Mouse (Mus musculus): ENCODE measurements around the gene Bcl7c.

Bcl7c gene

DNA sequence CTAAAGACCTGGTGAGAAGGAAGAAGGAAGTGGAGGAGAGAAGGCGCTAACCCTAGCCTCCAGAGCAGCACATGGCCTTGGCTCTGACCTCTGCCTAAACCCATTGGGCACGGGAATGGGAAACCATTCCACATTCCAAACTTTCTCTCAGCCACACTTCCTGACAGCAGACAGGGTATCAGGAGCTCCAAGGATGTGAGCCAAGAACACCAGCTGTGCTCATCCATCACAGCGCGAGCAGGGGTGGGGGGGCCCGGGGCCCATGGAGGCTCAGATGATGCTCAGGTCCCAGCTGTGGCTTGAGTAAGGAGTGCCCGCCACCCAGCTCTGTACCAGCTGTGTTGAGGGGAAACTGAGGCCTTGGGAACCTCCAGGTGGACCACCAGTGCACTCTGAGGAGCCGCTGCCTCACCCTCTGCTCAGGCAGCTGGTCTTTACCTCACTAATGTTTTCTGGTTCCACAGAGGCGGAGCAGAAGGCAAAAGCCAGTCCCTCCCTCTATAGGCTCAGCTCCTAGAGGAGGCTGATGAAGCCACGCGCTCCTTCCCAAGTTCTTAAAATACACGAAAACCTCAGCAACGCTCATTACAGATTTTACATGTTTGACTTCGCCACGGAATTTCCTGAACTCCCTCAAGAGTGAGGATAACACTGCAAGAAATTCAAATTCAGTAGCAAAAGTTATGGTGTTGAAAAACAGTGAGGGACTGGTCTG lies 23.3 kb downstream of the Bcl7c start:
- DNase-seq (ENCODE audit: low spot score): no peak

DNA sequence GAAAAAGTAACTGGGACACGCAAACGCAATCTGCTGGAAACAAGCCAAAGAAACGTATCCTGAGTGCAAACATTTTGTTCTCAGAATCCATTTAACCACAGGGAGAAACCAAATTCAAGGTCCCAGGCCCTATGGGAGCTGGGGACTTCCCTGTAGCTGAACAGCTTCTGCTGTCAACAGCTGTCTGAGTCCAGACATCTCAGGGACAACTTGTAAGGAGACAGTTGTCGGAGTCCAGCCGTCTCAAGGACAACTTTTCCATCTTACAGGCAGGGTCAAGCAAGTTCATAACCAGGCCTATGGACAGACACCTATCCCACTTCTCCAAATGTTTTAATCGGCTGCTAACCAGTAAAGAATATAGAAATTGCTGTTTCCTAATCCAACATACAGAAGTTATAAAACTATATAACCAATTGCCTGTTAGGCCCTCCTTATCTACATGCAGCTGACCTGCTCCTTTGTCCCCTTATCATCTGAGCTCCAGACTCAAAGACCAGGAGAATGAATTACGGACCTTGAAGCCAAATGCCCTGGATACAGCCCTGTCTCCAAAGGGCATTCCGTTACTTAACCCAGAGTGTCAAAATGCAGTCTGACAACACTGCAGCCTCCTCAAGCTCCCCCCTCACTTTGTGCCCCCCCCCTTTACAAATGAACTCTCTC lies 26.7 kb downstream of the Bcl7c start:
- DNase-seq (ENCODE audit: low spot score): no peak

DNA sequence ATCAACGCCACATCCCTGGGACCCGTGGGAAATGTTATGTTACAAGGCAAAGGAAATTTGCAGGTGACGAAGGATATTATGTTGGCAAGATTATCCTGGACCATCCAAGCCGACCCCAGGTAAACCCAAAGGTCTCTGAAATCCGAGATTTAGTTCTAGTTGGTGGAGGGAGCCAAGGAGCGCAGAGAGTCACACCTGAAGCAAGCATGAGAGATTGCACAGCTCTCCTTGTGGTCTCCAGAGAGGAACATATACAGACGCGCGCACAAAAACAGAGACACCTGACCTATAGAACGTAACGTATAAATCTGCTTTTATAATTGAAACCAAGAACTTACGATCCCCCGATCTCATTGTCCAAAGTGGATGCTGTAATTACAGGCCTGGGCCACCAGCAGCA lies 28.2 kb downstream of the Bcl7c start:
- DNase-seq (ENCODE audit: low spot score): no peak

DNA sequence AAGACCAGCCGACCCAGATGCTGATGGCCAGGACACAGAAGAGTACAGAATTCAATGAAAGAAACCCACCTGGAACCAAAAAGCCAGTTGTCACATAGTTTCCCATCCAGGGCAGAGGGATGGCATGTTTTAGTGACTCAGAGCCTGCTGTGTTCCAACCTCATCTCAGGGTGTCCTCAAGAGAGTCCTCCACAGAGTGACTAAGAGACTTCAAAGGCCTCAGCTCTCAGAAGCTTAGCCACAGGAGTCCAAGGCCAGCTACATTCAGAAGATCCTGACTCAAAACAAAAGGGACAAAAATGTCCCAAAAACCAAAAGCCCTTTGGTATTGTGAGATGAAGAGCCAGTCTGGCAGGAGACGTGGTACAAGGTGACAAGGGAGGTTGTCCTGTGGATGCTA lies 29.9 kb downstream of the Bcl7c start:
- no peak for DNase-seq (ENCODE audit: low spot score)

DNA sequence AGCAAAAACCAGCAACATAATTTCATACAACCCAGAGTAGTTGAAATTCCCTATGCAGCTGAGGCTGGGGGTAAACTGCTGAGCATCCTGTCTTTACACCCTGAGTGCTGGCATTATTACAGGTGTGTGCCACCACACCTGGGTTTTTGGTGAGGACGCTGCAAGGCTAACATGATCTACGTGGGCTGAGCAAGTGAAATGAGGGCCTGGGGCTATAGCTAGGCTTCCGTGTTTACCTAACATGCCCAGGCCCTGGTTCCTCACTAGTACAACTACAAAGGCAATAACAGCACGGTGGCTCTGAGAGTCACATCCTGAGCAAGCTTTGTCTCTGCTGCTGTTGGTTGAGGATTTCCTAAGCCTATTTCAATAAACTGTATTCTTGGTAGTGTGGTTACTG lies 31.1 kb downstream of the Bcl7c start:
- no peak for DNase-seq (ENCODE audit: low spot score)

DNA sequence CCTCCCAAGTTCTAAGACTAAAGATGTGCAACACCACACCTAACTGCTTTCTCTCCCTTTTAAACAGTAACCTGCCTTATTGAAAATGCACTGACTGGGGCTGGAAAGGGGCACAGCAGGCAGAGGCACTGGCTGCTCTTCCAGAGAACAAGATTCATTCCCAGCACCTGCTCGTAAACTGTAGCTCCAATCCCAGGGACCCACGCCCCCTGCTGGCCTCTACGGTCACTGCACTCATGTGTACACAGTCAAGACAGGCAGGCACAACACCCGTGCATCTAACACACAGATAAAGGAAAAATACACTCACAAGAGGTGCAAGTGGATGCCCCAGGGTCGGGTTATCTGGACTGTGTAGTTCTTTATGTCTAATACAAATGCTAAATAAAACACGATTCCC lies 31.7 kb downstream of the Bcl7c start:
- DNase-seq (ENCODE audit: low spot score): peak; percentile 47

DNA sequence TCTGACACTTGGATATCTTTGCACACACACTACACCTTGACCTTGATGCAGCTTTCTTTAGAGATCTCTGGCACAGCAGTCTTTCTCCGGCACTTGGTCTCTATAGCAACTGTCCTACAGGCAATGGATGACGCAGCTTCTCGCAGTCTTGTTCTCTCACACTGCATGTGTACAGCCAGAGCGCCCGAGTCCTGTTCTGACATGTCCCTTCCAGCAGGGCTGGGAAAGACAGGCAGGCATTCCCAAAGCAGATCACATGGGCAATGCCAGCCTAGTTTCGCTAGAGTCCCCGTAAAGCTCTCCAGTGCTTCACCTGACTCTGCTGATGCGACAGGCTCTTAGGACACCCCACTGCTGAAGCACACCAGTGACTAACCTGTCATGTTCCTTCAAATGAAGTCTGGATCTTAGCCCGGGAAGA lies 33.3 kb downstream of the Bcl7c start:
- DNase-seq (ENCODE audit: low spot score): peak; percentile 42

DNA sequence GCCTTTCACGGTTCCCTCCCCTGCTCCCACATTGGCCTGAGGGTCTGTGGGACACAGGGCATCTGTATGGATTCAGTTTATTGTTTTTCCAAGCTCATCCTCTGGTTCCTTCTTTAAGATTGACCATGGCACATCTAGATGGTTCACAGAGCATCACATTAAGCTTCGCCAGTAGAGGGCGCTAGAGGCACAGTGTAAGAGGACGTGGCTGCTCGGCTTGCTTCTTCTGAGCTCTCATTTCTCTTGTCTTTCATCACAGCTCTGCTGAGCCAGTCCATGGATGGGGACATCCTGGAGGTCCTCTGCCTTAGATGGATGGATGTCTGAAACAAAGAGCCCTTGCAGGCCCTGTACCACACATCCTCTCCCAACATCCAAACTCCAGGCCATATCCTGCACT lies 33.8 kb downstream of the Bcl7c start:
- peak; percentile 90 for DNase-seq (ENCODE audit: low spot score)

DNA sequence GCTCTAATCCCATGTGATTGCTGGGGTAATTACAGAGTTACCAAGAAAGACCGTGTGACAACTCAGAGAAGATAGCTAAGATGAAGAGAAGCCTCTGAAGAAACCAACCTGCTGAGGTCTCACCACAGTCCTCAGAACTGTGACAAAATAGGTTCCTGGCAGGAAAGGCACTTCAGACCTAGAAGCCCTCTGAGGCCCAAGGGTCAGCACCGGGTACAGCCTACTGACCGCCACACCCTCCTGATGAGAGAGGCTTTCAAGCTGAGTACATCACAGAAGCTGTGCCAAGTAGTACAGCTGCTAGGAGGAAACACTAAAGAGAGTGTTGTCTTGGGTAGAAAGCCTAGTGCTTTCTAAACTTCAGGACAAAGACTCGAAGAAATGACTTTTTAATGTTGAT lies 36.0 kb downstream of the Bcl7c start:
- DNase-seq (ENCODE audit: low spot score): no peak

DNA sequence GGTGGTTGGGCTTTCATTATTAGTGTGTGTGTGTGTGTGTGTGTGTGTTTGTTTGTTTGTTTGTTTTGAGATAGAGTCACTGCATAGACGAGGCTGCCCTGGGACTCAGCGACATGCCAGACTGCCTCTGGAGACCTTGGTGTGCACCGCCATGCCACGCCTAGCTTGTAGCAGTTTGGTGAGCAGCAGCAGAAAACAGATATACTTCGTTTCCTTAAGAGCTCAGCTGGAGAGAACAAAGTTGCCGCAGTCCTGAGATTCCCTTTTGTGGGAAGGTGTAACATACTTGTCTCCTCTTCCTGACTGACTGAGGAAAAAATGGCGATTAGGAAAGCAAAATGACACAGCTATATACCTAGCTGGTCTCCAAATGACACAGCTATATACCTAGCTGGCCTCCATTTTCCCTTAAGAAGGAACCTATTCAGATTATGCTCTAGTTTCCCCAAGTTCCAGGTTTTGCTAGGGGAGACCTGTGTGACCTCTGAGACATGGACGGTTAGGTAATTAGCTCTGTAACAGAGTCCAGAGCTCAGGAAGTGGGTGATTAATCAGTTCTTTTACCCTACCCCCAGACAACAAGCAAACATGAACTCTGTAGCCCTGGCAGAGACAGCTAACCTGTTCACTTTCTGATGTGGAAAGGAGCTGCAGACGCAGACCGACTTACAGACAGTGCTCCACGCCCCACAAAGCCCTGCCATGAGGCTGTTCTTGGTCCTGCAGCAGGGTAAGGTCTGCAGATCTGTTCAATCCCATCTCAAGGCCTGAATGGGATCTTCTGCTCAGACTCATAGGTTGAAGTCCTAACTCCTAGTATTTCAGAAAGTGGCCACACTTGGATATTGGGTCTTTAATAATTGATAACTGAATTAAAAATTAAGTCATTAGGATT lies 36.6 kb downstream of the Bcl7c start:
- no peak for DNase-seq (ENCODE audit: low spot score)

DNA sequence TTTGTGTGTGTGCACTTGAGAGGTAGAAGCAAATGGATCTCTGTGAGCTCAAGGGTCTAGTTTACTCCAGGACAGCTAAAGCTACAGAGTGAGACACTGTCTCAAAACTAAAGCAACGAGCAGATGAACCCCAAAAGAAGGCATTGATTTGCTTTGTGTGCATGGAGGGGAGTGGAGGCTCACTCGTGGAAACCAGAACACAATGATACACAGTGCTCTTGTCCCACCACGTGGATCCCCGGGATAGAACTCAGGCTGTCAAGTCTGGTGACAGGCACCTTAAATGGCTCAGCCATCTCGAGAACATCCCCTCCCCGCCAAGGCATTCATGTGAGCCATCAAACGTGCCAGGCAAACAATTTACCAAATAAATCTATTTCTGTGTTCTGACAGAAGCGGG lies 41.6 kb downstream of the Bcl7c start:
- no peak for DNase-seq (ENCODE audit: low spot score)

DNA sequence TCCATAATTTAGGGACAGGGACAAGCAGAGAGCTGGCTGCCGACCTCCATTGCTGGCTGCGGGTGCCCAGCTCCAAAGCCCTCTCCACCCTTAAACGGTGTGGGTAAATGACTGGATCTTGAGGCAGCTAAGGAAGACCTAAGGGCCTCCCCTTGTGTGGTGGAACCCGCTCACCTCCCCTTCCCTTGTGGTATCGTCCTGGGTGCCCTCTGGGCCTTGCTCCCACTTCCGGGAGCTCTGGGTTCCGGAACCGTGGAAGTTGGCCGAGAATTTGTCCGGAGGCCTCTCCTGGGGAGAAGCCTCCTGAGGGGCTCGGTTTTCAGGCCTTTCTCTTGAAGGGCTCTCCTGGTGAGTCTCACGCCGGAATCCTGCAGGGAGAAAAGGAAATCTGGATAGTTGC lies 42.1 kb downstream of the Bcl7c start:
- DNase-seq (ENCODE audit: low spot score): no peak

DNA sequence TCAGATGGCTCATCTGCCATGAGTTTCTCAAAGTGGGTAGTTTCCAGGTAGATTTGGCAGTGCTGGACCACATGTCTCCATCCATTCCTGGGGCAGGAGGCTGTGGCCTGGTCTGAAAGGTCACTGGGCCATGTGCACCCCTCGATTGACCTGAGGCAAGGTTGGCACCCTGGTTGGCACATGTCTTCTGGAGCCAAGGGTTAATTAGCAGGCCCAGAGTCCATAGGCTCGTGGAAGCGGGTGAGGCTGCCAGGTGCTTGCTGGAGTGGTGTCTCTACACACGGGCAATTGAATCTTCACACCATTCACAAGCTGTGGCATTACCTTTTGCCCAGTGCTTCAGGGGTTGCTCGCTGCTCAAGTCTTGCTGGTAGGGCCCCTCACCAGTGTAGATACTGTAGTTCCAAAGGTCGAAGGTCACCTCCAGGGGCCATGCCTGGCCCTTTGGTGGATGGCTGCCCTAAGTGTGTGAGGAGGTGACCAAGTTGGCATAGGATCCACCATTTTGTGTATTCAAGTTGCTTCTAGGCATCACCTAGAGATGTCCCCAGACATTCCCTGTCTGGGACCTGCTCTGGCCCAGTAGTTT lies 42.6 kb downstream of the Bcl7c start:
- DNase-seq (ENCODE audit: low spot score): no peak

DNA sequence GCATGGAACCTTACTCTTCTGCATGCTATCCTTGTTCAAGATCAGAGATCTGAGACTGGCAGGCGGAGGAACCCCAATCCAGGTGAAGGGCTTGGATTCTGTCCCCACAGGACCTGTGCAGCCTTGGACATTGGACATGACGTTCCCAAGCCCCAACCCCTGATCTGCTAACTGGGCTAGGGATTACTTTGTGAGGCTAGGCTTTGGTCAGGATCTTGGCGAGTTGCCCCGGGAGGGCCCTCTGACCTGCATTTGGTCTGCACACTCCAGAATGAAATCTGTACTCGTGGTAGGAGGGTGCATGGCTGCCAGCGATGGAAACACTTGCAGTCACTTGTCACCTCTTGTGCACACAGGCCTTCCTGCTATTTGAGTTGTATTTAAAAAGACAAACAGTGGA lies 45.8 kb downstream of the Bcl7c start:
- DNase-seq (ENCODE audit: low spot score): no peak

DNA sequence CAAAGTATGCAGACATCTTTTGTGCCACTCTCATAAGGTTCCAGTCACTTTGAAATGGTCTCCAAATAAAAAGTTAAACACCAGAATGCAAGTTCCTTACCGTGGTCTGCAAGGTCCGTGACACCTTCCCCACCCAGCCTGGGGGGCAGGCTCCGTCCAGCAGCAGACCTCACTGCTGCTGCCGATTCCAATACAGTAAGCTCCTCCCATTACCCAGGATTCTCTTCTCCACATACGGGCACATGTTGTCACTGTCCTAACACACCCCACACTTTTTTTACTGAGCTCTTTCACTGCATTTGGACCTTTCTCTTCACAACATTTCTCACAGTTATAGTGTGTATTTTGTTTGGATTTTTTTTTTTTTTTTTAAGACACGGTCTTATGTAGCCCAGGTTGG lies 46.9 kb downstream of the Bcl7c start:
- DNase-seq (ENCODE audit: low spot score): no peak

DNA sequence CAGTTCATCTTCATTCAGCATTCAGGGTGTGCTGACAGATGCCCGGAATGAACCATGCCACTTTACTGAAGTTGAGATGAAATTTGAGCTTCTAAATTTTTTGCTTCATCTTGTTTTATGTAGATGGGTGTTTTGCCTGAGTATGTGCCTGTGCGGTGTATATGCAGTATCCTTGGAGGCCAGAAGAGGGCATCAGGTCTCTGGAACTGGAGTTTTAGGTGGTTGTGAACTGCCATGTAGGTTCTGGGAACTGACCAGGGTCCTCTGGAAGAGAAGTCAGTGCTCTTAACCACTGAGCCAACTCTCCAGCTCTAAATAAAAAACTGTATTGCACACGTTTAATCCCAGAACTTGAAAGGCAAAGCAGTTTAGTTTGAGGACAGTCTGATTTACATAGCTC lies 47.9 kb downstream of the Bcl7c start:
- DNase-seq (ENCODE audit: low spot score): no peak

DNA sequence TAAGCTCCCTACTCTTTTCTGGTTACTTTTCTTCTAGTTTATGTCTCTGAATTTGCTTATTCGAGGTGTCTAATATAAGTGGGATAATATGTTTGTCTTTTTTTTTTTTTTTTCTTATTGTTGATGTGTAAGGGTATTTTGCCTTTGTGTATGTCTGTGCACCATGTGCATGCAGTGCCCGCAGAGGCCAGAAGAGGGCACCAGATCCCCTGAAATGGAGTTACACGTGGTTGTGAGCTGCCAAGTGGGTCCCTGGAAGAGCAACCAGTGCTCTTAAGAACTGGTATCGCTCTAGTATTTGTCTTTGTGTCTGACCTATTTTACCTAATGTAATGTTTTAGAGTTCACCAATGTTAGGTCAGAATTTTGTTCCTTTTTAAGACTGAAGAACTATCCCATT lies 51.8 kb downstream of the Bcl7c start:
- DNase-seq (ENCODE audit: low spot score): peak; percentile 62

DNA sequence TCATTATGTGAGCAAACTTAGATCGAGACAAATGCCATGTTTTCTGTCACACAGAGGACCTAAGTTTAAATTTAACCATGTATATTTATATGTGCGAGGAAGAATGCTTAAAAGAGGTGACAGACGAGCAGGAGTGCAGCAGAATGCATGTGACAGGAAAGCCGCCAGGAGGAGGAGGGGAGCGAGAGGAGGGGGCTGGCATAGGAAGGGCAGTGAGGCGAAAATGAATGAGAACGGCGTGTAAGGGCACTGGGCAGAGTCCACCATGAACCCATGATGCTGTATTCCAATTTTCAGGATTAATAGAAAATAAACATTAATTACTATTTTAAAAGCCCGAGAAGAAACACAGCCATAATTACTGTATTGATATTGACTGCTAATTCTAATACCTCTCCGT lies 54.4 kb downstream of the Bcl7c start:
- DNase-seq (ENCODE audit: low spot score): no peak

DNA sequence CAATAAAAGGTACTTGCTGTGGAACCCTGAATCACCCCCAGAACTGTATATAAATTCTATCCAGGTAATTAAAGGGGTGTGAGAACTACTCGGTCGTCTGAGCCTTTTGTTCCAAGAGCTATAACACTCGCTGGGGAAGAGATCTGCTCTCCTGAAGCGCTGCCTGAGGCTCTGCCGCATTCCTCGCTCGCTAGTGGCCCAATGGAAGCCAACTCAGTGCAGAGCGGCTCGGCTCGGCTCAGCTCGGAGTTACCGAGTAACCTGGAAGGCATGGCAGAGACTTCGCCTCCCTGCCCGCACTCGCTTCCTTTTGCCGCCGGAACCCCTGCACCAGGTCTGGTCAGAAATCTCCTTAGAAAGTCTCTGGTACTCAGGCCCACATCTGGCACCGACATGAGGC lies 56.7 kb downstream of the Bcl7c start:
- peak; percentile 21 for DNase-seq (ENCODE audit: low spot score)

DNA sequence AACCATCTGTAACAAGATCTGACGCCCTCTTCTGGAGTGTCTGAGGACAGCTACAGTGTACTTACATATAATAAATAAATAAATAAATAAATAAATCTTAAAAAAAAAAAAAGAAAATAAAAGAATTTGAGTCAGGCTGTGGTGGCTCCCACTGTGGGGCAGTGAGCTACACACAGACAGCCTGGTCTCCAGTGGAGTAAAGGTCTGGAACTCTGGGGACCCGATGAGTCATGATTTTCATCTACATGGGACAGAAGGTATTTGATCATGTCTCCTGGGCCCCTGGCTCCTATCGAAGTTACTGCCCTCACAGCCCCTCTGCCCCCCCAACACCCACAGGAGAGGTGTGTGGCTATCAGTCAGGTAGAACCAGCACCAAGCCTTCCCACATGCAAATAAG lies 57.1 kb downstream of the Bcl7c start:
- no peak for DNase-seq (ENCODE audit: low spot score)

DNA sequence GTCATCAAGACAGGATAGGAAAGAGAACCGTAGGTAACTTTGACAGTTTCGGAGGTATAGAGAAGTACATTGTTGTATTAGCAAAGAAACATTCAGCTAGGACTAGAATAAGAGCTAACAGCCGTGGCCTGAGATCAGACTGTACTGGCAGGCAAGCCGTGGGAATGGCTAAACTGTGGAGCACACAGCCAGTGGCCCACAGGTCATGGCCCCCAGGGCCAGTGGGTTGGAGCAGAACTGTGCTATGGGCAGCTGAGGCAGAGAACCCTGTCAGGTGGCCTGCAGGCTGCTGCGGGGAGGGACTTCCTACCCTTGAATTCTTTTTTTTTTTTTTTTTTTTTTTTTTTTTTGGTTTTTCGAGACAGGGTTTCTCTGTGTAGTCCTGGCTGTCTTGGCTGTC lies 59.5 kb downstream of the Bcl7c start:
- no peak for DNase-seq (ENCODE audit: low spot score)

DNA sequence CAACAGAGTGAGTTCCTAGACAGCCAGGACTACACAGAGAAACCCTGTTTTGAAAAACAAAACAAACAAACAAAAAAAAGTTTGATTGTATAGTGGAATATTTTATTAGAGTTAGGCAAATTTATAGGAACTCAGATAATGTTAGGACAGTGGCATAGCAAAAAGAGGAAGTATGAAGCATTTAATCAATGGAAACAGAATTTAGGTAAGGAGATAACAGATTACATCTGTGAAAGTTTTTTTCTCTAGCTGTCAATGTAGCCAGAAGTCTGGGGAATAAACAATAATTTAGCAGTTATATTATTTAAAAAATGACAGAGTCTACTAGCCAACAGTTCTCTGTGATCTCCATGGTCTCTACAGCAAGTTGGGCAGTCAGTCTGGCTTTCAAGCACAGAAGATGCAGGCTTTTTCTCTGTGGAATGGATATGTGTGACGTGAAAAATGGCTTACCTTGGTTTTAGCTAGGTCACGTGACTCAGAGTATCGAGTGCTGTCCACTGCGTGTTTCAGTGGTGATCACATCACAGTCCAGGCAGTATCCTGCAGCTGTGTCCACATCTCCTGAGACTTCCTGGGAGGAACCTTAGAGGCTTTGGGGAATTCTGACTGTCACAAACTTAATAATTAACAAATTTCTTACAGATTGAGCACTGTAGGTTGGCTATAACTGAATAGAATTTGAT lies 60.1 kb downstream of the Bcl7c start:
- no peak for DNase-seq (ENCODE audit: low spot score)

Data from urinary bladder, postnatal 14 days (tissue).